ENCODE assay signal across 26 mouse cellular contexts in genomic region chr15:66379626-66380025, GRCm38 (mm10).
"Had no signal": no experiment of that assay in that cellular context is flagged by ENCODE, and none has a peak within 500 bp of the region (broad histone marks: within the 10 kb centered on the region; RNA-seq: fewer than 3 reads in every experiment).

No protein-coding gene starts in this region.

- H3K27ac ChIP-seq: embryonic facial prominence, embryonic 10.5 days; embryonic facial prominence, embryonic 12.5 days; embryonic facial prominence, embryonic 13.5 days; embryonic facial prominence, embryonic 15.5 days; forebrain, embryonic 10.5 days; forebrain, embryonic 12.5 days; forebrain, embryonic 13.5 days; forebrain, embryonic 15.5 days; gastrocnemius, adult 2 months; heart, adult 2 months had no signal

- DNase-seq: cerebellum, adult 9-11 months; cerebellum, postnatal 10 days; cerebellum, postnatal 14 days; cerebellum, postnatal 25 days; cerebellum, postnatal 36 days; embryo, embryonic 11 days; forebrain, postnatal 0 days; gastrocnemius, adult 2 months; gastrocnemius, postnatal 10 days; gastrocnemius, postnatal 14 days; gastrocnemius, postnatal 25 days; gastrocnemius, postnatal 36 days; heart, adult 11 months; heart, adult 18-20 months; heart, adult 2 months had no signal

- ATAC-seq: forebrain, embryonic 13.5 days; forebrain, embryonic 14.5 days; forebrain, embryonic 15.5 days; forebrain, embryonic 16.5 days; forebrain, postnatal 0 days had no signal

- H3K9me3 ChIP-seq: embryonic facial prominence, embryonic 10.5 days; embryonic facial prominence, embryonic 12.5 days; embryonic facial prominence, embryonic 13.5 days; embryonic facial prominence, embryonic 15.5 days; forebrain, embryonic 10.5 days; forebrain, embryonic 12.5 days; forebrain, embryonic 13.5 days; forebrain, embryonic 15.5 days had no signal

- H3K27me3 ChIP-seq: embryonic facial prominence, embryonic 12.5 days; embryonic facial prominence, embryonic 13.5 days; embryonic facial prominence, embryonic 15.5 days; forebrain, embryonic 12.5 days; forebrain, embryonic 13.5 days; forebrain, embryonic 15.5 days had no signal

- H3K36me3 ChIP-seq: embryonic facial prominence, embryonic 10.5 days; embryonic facial prominence, embryonic 12.5 days; embryonic facial prominence, embryonic 13.5 days; embryonic facial prominence, embryonic 15.5 days; forebrain, embryonic 10.5 days; forebrain, embryonic 12.5 days; forebrain, embryonic 15.5 days had no signal

- H3K4me1 ChIP-seq: embryonic facial prominence, embryonic 10.5 days; embryonic facial prominence, embryonic 12.5 days; embryonic facial prominence, embryonic 13.5 days; embryonic facial prominence, embryonic 15.5 days; forebrain, embryonic 10.5 days; forebrain, embryonic 12.5 days; forebrain, embryonic 13.5 days; forebrain, embryonic 15.5 days had no signal

- H3K4me3 ChIP-seq: embryonic facial prominence, embryonic 10.5 days; embryonic facial prominence, embryonic 12.5 days; embryonic facial prominence, embryonic 13.5 days; embryonic facial prominence, embryonic 15.5 days; erythroblast, embryonic 14.5 days; forebrain, embryonic 10.5 days; forebrain, embryonic 12.5 days; forebrain, embryonic 13.5 days; forebrain, embryonic 15.5 days; gastrocnemius, adult 2 months; heart, adult 2 months had no signal

- H3K9ac ChIP-seq: embryonic facial prominence, embryonic 12.5 days; embryonic facial prominence, embryonic 13.5 days; embryonic facial prominence, embryonic 15.5 days; forebrain, embryonic 12.5 days; forebrain, embryonic 13.5 days; forebrain, embryonic 15.5 days; forebrain, postnatal 0 days had no signal

- H3K4me2 ChIP-seq: embryonic facial prominence, embryonic 12.5 days; embryonic facial prominence, embryonic 13.5 days; embryonic facial prominence, embryonic 15.5 days; forebrain, embryonic 12.5 days; forebrain, embryonic 13.5 days; forebrain, embryonic 15.5 days had no signal
